Mouse (Mus musculus) kidney, embryonic 14.5 days (tissue): Measurements from ENCODE around the gene Inpp5k. TPM values are rescaled to one million over a fixed set of nuclear protein-coding genes. Genes with fewer than 3 reads are reported as not detected.
"Not testable (repeated sequence)": the region's sequence is repeated elsewhere in the genome, so short reads cannot be mapped to it uniquely, and the experiment has no call there.

Experiments
- ATAC-seq: fragments of 200-750 bp; cut with Nextera tagmentation; 2 replicates; pipeline ENCODE4 v1.8.0; 2017; ENCODE audit warnings: moderate number of reproducible peaks, mild to moderate bottlenecking, moderate TSS enrichment, moderate library complexity; ENCODE audit not compliant: low FRiP score, low TSS enrichment
- H3K27ac ChIP-seq: fragments of 300-500 bp; sonication (generic); 2 replicates; pipeline ENCODE4 v1.5.1; 2014; ENCODE audit warnings: low read depth, mild to moderate bottlenecking, low read length, moderate library complexity, mixed read lengths
- H3K27me3 ChIP-seq: fragments of 300-500 bp; sonication (generic); 2 replicates; pipeline ENCODE4 v1.6.1; 2014; ENCODE audit warnings: mild to moderate bottlenecking, low read length; ENCODE audit not compliant: control insufficient read depth, insufficient read depth
- H3K36me3 ChIP-seq: fragments of 300-500 bp; sonication (generic); 2 replicates; pipeline ENCODE4 v1.6.1; 2014; ENCODE audit warnings: low read length, mixed read lengths; ENCODE audit not compliant: control insufficient read depth, insufficient read depth
- H3K4me1 ChIP-seq: fragments of 300-500 bp; sonication (generic); 2 replicates; pipeline ENCODE4 v1.6.1; 2014; ENCODE audit warnings: low read length, mixed read lengths; ENCODE audit not compliant: control insufficient read depth, insufficient read depth
- H3K4me2 ChIP-seq: fragments of 300-500 bp; sonication (generic); replicated peaks from 2 replicates; pipeline ENCODE4 v1.6.1; 2014; ENCODE audit warnings: low read depth, mild to moderate bottlenecking, low read length
- H3K4me3 ChIP-seq: fragments of 300-500 bp; sonication (generic); 2 replicates; pipeline ENCODE4 v1.5.1; 2014; ENCODE audit warnings: mild to moderate bottlenecking, low read length
- H3K9ac ChIP-seq: fragments of 300-500 bp; sonication (generic); 2 replicates; pipeline ENCODE4 v1.6.1; 2014; ENCODE audit warnings: low read depth, mild to moderate bottlenecking, low read length, moderate library complexity
- H3K9me3 ChIP-seq: fragments of 300-500 bp; sonication (generic); 2 replicates; pipeline ENCODE4 v1.6.1; 2016; ENCODE audit warnings: low read length; ENCODE audit not compliant: control insufficient read depth
- WGBS: fragments of 180-500 bp; shearing (Covaris S2); extraction: QIAGEN DNeasy Blood & Tissue Kit; methylation state at CpG from one replicate; pipeline ENCODE4 v1.1.7; 2014; 5-methylcytosine and 5-hydroxymethylcytosine counted together
- polyA plus RNA-seq: library from polyadenylated mRNA; unstranded; fragments of >200 nt; fragmentation: Nextera tagmentation; extraction: Ambion mirVana; gene quantifications from 2 replicates; pipeline ENCODE4 v1.2.1, GENCODE M21; 2014

Gene Inpp5k
- polyA plus RNA-seq, 1 experiment from 2014 or later: 30.1 TPM

GRCm38 (mm10) chr11:75689977-75690376 is 59.2 kb downstream of the Inpp5k start:
- Histone ChIP-seq H3K27ac (no peak overlapping the region), H3K4me3 (no peak overlapping the region), H3K27me3 (no peaks in the 10 kb centered on the region), H3K4me1 (peaks cover 4% of the 10 kb centered on the region; the same call in 1 of the 2 replicates), H3K9me3 (no peaks in the 10 kb centered on the region), H3K36me3 (peaks cover 43% of the 10 kb centered on the region), H3K9ac (no peak overlapping the region), H3K4me2 (no peak overlapping the region)
- ATAC-seq: no peak
- WGBS: 79% methylated on average over 1 of the region's 1 CpGs

GRCm38 (mm10) chr11:75691047-75691446 is 60.3 kb downstream of the Inpp5k start:
- H3K4me1 ChIP-seq: peaks cover 4% of the 10 kb centered on the region; the same call in 1 of the 2 replicates
- H3K27ac ChIP-seq: no peak overlapping the region
- no peak overlapping the region for H3K4me3 ChIP-seq
- no peak overlapping the region for H3K9ac ChIP-seq
- no peak for ATAC-seq
- no peaks in the 10 kb centered on the region for H3K9me3 ChIP-seq
- H3K4me2 ChIP-seq: no peak overlapping the region
- no peaks in the 10 kb centered on the region for H3K27me3 ChIP-seq
- H3K36me3 ChIP-seq: peaks cover 45% of the 10 kb centered on the region

- WGBS: 90% methylated on average over 5 of the region's 5 CpGs
- H3K27ac ChIP-seq: no peak overlapping the region
- no peaks in the 10 kb centered on the region for H3K4me1 ChIP-seq
- H3K4me3 ChIP-seq: no peak overlapping the region
- H3K9ac ChIP-seq: no peak overlapping the region
- no peaks in the 10 kb centered on the region for H3K27me3 ChIP-seq
- ATAC-seq: no peak
- H3K36me3 ChIP-seq: peaks cover 69% of the 10 kb centered on the region
- H3K4me2 ChIP-seq: no peak overlapping the region
- H3K9me3 ChIP-seq: no peaks in the 10 kb centered on the region
Observed at GRCm38 (mm10) chr11:75693570-75693969, 62.8 kb downstream of the Inpp5k start.

GRCm38 (mm10) chr11:75697464-75697863 is 66.7 kb downstream of the Inpp5k start:
- not testable (repeated sequence) for ATAC-seq, H3K9ac ChIP-seq, H3K4me3 ChIP-seq, H3K4me1 ChIP-seq, H3K27me3 ChIP-seq, H3K4me2 ChIP-seq, H3K27ac ChIP-seq, H3K9me3 ChIP-seq
- WGBS: 98% methylated on average over 3 of the region's 3 CpGs
- H3K36me3 ChIP-seq: peaks cover 78% of the 10 kb centered on the region

Other genes with a start within 250 kb of the Inpp5k start
- 118 and 120 TPM in 2 replicates for gene Serpinf1, start 208.3 kb upstream of the Inpp5k start, polyA plus RNA-seq
- gene Serpinf2, start 191.4 kb upstream of the Inpp5k start, polyA plus RNA-seq: 3.9 and 8.4 TPM in 2 replicates
- gene Wdr81, start 176.3 kb upstream of the Inpp5k start, polyA plus RNA-seq: 2.8 and 4.8 TPM in 2 replicates
- gene Tlcd2, start 169.3 kb upstream of the Inpp5k start, polyA plus RNA-seq: 20.7 and 21.0 TPM in 2 replicates
- gene Prpf8, start 144.2 kb upstream of the Inpp5k start, polyA plus RNA-seq: 56.4 and 103 TPM in 2 replicates
- gene Rilp, start 120.9 kb upstream of the Inpp5k start, polyA plus RNA-seq: 0.51 and 0.97 TPM in 2 replicates
- 10.0 TPM in 2 replicates for gene Scarf1, start 117.4 kb upstream of the Inpp5k start, polyA plus RNA-seq
- 3.5 and 6.0 TPM in 2 replicates for gene Slc43a2, start 99.3 kb upstream of the Inpp5k start, polyA plus RNA-seq
- 78.2 and 99.5 TPM in 2 replicates for gene Pitpna, start 42.9 kb upstream of the Inpp5k start, polyA plus RNA-seq
- 21.5 and 32.0 TPM in 2 replicates for gene Myo1c, start 19.5 kb downstream of the Inpp5k start, polyA plus RNA-seq
- gene Crk, start 48.3 kb downstream of the Inpp5k start, polyA plus RNA-seq: 66.1 and 119 TPM in 2 replicates
- 918 and 1,088 TPM in 2 replicates for gene Ywhae, start 101.9 kb downstream of the Inpp5k start, polyA plus RNA-seq
- gene Doc2b, start 165.1 kb downstream of the Inpp5k start, polyA plus RNA-seq: 1.1 and 1.2 TPM in 2 replicates